Mouse (Mus musculus) urinary bladder, postnatal 14 days (tissue): ENCODE results near the gene Dnajb2.
A peak's percentile ranks its signal among the peaks of the same experiment; 100 is the strongest.
"Not testable (repeated sequence)": the region's sequence is repeated elsewhere in the genome, so short reads cannot be mapped to it uniquely, and the experiment has no call there.

Experiments used
- DNase-seq: peaks from one replicate; pipeline ENCODE4 v3.0.0; 2021; ENCODE audit warnings: low spot score

Dnajb2 gene

DNA sequence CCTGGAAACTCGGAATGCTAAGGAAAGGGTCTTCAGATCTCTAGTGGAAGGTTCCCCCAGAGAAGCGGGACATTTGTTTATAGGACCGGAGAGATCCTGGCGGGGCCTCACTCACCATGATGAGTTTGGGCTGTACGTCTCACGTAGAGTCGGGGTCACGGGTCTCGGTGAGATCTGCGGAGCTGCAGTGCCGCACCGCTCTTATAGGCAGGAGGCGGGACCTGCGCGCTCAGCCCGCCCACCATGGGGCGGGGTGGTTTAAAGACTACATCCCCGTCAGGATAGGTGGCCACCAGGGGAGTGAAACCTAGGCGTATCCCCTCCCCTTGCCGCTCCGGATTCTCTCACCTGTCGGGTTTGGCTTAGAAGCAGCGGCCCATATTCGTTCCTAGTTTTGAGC is 17.1 kb upstream of the Dnajb2 start:
- DNase-seq, result peak; percentile 91

DNA sequence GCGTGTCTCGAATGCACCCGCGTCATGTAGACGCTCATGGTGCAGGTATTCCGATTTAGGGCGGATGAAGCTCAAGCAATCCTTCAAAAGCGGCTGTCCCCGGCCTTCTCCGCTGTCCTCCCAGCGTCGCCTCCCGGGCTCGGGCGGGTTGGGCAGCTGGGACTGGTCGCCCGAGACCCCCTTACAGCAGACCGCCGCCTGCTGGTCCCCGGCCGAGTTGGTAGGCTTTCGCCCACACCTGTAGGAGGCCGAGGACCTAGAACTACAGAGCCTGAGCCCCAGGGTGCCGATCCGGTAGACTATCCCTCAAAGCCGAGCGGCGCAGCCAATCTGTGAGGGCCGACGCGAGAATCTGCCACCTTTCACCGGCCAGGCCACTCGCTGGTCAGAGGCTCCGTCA is 16.7 kb upstream of the Dnajb2 start, which contains the start of gene Tuba4a:
Gene Tuba4a (minus strand): TSS at position 335 of the 400 bp plus-strand sequence.
- peak; percentile 23 for DNase-seq

DNA sequence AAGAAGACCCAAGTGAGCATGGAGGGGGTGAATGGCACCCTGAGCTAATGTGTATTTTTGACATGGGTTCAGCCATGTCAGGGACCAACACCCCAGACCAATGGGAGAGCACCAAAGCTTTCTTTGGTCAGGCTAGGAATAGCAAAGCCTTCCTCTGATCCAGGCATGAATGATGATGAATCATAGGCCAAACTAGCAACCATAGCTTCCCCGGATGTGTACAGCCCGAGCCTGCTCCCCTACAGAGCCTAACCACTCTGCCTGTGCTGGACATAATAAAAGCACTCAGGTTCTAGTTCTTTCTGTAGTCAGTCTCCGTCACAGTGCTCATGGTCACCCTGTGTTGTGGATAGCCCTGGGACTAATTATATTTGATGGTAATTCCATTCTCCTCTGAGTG is 14.7 kb upstream of the Dnajb2 start:
- no peak for DNase-seq

DNA sequence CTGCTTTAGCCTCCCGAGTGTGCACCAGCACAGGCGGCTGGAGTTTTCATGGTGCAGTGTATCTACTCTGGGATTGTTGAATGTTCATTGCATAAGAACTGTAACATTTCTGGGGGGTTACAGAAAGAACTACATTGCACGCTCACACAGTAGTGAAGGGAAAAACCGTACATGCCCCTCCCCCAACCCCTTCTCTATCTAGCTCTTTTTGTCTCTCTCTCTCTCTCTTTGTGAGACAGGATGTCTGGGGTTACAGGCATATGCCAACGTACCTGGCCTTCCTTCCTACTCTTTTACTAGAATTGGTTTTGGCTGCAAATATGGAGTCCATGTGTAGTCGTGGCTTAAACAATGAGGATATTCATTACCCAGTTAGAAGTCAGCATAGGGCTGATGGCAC is 13.3 kb upstream of the Dnajb2 start:
- DNase-seq, result no peak

DNA sequence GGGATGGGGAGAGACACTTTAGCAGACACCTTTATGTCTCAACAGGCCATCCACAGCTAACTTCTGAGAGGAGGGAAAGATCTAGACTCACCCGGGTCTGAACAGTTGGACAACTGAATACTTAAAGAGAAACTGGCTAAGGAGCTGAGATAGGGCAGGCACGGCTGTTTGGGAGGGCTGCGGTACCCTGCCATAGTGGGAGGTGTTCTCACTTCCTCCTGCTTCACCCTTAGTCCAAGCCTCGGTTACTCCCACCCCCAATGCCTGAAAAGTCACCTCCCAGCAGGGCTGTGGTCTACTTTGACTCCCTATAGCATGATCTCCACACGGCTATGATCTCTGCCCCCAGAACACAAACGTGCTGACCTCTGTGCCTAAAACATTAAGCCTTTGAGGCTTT is 12.7 kb upstream of the Dnajb2 start:
- DNase-seq, result no peak

DNA sequence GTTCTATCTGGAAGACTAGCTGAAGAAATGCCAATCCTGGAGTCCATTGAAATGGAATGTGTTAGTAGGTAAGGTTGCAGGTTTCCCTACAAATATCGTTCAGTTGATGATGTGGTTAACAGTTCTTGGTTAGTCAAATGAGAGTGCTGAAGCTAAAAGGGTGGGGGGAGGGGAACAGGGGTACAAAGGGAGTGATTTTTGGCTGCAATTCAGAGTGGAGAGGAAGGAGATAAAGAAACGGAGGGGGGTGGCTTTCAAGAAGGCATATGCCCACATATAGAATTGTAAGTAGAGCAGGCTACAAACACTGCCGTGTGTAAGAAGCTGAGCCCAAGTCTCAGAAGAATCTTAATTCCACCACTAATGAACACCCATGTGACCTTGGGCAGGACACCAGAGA is 10.7 kb upstream of the Dnajb2 start:
- no peak for DNase-seq

DNA sequence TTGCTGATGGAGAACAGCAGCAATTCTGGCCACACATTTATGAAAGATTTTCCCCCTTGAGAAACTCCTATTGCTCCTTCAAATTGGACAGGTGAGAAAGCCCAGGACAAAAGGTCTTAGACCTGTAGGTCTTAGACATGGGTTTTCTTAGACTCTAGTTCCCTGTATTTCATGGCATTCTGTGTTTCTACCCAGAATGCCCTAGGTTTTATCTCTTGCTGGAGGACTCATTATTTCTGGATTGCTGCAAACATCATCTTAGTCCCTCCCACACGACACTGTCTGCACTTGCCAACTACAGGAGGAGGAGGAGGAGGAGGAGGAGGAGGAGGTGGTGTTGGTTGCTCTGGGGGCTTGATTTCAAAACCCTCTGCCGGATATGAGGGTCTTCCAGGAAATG is 10.1 kb upstream of the Dnajb2 start:
- no peak for DNase-seq

DNA sequence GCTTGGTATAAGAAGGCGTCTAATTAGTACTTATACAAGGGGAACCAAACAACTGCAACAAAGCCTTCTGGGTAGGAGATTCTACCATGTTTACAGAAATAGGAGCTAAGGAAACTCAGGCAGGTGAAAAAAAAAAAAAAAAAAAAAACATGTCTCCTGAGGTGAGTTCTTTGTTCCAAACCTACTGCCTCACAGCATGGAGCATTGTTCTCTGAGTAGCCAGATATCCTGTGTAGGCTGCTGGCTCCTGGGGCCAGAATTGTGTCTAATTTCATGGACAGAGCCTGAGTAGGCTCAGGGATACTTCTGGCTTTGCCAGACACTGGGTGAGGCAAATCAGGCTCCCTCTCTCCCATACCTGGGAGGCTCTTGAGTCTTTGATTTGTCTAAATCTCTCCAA is 8.6 kb upstream of the Dnajb2 start:
- DNase-seq, result no peak

DNA sequence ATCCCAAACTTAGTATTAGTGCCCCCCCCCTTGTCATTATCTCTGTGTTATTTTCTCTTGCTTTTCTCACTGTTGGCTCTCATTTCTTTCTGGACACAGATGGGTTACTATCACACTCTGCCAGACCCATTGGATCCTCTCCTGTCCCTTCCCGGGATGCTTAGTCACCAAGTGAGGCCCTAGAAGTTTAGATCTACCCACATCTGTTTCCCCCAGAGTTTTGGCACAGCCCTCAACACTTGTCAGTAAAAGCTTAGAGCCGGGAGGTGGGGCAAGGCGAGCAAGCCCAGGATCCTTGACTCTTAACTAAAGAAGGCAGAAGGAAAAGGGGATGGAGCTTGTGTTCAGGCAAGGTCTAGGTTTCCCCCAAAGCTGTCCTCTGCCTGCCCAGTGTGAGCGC is 7.0 kb upstream of the Dnajb2 start:
- DNase-seq, result no peak

DNA sequence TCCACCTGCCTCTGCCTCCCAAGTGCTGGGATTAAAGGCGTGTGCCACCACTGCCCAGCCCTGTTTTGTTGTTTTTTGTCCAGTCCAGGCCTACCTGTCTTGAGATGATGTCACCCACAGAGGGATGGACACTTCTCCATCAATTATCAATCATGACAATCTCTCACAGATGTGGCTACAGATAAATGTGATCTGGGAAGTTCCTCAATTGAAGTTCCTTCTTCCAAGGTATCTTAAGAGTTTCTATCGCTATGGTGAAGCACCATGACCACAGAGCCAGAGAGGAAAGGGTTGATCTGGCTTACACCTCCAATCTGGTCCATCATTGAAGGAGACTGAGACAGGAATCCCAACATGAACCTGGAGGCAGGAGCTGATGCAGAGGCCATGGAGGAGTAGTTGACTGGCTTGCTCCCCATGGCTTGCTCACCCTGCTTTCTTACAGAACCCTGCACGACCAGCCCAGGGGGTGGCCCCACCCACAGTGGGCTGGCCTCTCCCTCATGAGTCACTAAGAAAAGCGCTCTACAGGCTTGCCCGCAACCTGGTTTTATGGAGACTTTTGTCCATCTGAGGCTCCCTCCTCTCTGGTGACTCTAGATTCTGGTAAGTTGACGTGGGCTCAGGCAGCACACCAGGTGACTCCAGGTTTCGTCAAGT is 5.7 kb upstream of the Dnajb2 start:
- DNase-seq, result peak; percentile 51

DNA sequence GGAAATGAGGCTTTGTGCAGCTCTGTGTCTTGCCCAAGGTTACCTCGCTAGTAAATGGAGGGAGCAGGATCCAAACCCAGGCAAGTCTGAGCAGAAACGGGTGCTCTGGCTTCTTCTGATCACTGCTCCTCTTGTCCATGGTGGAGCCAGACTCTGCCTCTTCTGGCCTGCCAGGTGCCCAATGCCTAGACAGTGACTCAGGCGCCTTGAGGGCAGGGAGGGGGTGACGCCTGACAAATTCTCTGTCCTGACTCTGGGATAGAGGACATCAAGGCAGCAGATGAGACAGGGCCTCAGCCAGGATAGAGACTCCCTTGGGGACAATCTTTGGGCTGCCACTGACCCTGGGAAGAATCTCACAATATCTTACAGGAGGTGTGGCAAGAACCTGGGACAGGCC is 5.0 kb upstream of the Dnajb2 start:
- DNase-seq, result no peak

DNA sequence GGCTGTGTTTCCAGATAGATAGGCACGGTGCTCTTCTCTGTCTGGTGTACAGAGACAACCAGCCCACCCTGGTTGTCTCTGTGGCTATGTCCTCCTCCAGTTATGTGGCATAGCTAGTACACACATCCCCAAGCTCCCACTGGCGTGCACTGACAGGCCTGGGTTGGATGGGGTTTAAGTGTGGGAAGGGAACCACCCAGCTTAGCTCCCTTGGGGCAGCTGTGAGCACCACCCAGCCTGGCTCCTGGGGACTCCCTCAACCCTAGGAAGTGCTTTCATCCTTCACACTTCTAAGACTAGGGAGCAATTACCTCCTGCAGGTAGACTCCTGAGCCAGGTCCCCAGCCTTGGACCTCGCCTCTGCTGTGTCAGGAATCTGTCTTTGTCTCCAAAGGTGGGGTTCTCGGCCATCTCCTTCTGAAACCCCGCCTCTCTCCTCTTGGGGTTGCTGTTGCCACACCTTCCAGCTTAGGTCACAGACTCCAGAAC is 4.5 kb upstream of the Dnajb2 start, which contains the start of gene A630095N17Rik:
Gene A630095N17Rik (minus strand): TSS at position 439 of the 489 bp plus-strand sequence.
- DNase-seq, result no peak

DNA sequence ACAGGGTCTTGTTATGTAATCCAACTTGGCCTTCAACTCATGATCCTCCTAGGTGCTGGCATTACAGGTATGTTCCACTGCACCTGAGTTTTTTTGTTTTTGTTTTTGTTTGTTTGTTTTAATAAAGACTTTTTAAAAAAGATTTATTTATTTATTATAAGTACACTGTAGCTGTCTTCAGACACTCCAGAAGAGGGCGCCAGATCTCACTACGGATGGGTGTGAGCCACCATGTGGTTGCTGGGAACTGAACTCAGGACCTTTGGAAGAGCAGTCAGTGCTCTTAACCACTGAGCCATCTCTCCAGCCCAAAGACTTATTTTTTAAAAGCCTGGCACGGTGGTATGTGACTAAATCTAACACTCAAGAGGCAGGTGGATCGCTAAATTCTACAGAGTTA is 3.7 kb upstream of the Dnajb2 start:
- DNase-seq, result not testable (repeated sequence)

DNA sequence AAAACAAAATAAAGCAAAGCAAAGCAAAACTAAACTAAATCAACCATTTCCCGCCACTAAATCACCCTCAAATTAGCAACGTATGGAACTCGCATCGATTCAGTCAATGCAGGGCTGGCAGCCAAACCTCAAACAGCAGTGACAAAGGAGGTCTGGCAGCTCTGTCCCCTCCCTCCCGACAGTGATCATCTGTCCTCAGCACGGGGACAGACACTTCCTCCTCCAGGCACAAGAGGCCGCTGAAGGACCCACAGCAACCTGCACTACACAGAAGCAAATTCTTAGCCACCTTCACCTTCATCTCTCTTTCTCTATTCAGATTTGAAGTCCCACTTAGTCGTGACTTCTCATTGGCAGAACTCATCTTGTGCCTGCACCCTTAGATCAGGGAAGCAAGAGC is 1.6 kb upstream of the Dnajb2 start:
- no peak for DNase-seq

DNA sequence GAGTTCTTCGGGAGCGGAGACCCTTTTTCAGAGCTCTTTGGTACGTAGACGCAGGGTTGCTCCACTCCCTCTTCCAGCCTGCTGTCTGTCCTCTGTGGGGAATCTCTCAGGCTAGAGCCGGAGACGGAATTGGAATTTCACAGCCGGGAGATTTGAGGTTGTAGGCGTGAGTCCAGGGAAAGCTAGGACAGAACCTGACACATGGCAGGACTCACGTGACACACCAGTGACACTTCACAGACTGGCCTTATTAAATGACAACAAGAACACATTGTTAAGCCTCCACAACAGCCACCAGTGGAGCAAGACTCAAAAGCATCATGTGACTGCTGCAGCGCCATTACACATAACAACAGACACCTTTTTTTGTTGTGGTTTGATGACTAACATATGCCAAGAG is 3.4 kb downstream of the Dnajb2 start:
- no peak for DNase-seq

DNA sequence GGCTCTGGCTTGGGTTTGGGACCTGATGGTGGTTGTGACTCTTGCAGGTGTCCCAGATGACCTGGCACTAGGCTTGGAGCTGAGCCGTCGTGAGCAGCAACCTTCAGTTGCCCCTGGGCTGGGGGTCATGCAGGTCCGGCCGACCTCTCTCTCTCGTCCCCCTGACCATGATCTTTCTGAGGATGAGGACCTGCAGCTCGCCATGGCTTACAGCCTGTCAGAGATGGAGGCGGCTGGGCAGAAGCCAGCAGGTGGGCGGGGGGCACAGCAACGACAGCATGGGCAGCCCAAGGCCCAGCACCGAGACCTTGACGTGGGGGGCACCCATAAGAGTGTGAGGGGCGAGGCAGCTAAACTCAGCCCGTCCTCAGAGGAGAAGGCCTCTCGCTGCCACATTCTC is 7.2 kb downstream of the Dnajb2 start:
- DNase-seq, result no peak

DNA sequence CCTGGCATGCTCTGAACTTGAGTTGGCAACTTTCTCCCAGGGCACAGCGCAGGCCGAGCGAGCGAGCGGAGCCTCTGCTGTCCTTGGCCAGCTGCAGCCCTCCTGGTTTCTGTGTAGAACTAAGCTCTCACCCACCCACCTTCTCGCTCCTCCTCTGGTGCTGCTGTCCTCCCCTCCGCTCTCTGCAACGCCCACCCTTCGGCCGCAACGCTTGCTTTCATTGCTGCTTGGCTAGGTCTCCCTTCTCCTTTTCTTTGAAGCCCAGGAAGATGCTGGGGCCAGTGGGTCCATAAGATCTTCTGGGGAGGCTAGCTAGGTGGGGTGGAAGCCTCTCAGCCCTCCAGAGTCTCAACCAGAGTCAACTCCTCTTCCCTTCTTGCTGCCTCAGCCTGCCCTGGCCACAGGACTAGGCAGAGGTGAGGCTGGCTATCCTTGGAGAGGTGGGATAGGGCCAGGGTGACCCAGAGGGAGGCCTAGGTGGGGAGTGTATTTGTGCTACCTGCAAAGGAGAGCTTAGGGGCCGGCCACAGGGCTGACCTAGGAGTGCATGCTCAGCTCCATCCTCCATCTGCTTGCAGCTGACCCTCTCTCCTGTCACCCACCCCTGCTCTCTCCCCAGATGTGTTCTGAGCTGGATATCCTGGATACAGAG is 8.1 kb downstream of the Dnajb2 start:
- no peak for DNase-seq

DNA sequence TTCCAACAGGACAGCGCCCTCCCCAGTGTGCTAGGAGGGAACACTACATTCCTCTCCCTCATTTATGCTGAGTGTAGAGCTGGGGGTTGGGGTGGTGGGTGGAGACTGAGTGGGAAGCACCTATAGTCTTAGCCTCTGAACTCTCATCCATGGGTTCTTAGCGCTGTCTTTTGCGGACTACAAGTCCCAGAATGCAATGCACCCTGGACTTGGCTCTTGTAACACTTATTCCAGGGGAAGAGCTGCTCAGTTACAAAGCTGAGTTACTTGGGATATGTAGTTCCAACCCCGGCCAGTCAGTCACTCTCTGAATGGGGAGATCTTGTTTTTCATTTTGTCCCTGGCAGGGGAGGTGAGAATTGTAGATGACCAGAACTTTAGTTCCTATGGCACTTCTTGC is 8.6 kb downstream of the Dnajb2 start:
- no peak for DNase-seq

DNA sequence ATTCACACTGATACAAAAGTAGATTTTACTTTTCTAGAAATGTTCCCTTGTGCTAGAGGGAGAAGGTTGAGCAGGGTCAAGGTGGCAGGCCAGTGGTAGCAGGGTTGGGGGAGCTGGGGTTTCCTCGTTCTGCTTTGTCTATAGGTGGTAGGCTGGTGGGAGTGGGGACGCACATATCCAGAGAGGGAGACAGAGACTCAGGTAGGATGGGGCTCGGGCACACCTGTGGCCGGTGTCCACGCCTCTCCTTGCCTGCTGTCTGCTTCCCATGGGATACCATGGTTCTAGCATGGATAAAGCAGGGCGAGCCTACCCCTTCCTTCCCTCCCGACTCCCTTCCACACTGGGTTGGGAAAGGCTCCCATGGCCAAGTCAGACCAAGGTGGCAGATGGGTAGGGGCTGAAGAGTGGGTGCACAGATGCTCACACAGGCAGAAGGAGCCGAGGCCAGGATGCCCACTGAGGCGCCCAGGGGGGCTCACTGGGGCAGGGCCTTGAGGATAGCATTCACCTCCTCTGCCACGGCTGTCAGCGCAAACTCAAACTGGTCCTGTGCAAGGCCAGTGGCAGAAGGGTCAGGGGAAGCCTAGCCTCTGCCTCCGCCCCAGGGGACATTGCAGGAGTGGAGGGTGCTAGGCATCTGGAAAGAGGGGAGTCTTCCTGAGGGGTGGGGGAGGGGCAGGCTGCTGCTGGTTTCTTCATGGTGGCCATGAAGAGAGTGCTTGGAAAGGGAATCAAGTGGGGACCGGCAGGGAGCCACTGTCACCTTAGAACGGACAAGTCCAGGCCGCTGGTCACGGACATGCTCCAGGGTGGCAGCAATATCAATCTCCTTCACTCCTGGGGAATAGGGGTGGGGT is 11.1 kb downstream of the Dnajb2 start:
- no peak for DNase-seq

DNA sequence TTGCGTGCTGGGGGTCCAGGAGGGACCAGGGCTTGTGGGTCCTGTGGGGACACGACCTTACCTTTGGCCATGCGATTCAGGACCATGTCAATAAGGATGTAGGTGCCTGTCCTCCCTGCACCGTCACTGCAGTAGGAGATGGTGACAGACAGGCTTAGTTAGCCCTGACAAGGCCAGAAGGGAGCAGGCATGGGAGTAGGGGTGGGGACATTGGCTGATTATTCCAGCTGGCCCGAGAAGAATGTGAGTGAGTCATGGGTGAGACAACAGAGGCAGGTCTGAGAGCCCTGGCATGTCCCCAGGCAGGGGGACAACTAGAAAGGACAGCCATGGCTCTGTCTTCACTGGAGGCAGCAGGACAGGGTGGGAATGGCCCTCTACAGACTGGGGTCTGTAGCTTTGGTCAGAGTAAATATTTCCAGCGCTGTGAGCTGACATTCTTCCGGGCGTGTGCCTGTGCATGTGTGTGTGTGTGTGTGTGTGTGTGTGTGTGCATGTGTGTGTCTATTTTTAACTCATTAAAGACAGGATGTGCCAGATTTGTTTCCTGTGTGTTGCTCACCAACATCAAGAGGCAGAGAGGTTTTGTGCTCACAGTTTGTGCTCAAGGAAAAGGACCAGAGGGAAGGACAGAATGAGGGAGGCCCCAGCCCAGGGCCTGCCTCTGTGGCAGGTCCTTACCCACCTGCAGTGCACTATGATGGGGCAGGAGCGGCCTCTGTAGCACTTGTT is 12.0 kb downstream of the Dnajb2 start:
- DNase-seq, result peak; percentile 71

DNA sequence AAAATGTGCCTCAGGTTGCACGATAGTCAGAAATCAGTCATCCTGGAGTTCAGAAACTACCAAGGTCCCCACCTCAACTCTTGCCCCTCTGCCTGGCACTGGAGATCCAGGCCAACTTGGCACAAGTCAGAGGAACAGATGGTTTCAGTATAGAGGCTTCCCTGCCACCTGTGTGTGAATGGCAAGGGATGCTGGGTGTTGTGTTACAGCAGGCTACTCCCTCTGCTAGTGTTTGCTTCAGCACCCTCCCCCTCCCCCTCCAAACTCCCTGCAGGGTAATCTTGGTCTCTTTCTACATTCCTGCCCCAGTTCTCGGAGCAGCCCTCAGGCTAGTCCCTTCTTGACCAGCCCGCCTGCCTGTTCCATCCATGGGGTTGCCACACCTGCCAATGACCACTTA is 14.3 kb downstream of the Dnajb2 start:
- no peak for DNase-seq
